Mouse (Mus musculus) cerebral cortex, adult 2 months (tissue): Measurements from ENCODE around the gene Qrfpr.

ENCODE experiments used
- WGBS: fragments of 180-500 bp; shearing (Covaris S2); methylation state at CpG from one replicate; pipeline ENCODE4 v1.1.7; 2018; 5-methylcytosine and 5-hydroxymethylcytosine counted together

Qrfpr gene

GRCm38 (mm10) chr3:36150934-36151686, 71.0 kb downstream of the Qrfpr start, which contains the start of gene D3Ertd254e:
Gene D3Ertd254e, plus strand, starts transcription at chr3:36151017.
- WGBS: under 1% methylated on average over 53 of the region's 54 CpGs

GRCm38 (mm10) chr3:36150537-36150933, 71.6 kb downstream of the Qrfpr start:
- WGBS: 12% methylated on average over 1 of the region's 1 CpGs

- WGBS: 81% methylated on average over 1 of the region's 1 CpGs
Observed at GRCm38 (mm10) chr3:36138171-36138660, 83.9 kb downstream of the Qrfpr start.

GRCm38 (mm10) chr3:36137560-36137959, 84.6 kb downstream of the Qrfpr start:
- WGBS: 62% methylated on average over 2 of the region's 2 CpGs
